Mouse (Mus musculus) heart, postnatal 36 days (tissue): Measurements from ENCODE around the gene Ndufv2. TPM values are rescaled to one million over a fixed set of nuclear protein-coding genes. Genes with fewer than 3 reads are reported as not detected.
A peak's percentile ranks its signal among the peaks of the same experiment; 100 is the strongest.

Source experiments
- DNase-seq, 2 experiments: peaks; one replicate each; pipeline ENCODE4 v3.0.0; 2021 to 2022
- intact Hi-C: fragments of 180-260 bp; cut with DNase I; formaldehyde crosslinking; loops from one replicate; pipeline ENCODE4 v1.15.1; 2025
- total RNA-seq, 2 experiments: library from RNA; stranded (reverse); gene quantifications; 2 replicates each; pipeline ENCODE4 v1.2.3; 2021

Ndufv2 gene
- 1,000 to 10,000 TPM; 1,205 to 1,266 TPM for total RNA-seq

DNA sequence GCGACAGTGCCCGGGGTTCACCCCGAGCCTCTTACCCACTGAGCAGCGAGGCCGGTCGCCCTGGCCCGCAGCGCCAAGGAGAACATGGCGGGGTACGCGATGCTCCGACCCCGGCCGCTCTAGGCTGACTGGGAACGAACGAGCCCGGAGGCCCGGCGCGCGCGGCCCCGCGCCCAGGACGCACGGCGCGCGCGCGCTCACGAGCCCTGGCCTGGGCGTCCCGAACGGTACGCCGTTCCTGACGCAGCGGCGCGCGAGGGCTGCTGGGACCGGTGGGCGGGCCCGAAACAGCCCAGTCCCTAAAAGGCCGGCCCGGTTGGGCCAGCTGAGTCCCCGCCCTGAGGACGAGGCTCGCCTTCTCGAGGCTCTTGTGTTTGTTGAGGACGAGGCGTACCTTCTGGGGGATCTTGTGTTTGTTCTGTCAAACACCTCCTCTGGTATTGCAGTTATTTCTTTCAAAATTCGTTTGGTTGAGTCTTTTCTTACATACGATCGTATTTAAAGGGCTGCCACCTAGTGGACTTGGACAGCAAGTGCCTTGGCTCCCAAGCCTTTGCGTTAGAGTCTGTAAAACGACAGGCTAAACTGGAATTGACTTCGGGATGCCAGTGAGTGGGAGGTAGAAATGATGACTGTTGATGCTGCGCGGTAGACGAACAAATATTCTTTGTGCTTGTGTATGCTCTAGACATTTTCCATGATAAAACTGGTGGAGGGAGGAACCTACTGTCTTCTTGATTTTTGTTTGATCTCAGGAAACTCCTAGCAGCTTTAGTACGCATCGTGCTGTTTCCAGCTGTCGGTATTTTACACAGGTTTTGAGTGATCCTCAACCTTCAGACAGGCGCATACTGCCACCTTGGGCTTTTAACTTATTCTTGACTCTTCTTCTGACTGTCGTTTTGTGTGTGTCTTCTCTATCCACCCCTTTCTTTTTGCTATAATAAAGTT lies at the start of gene Ndufv2:
Gene Ndufv2 (minus strand): TSS at position 180 of the 951 bp plus-strand sequence.
- intact Hi-C loops = loop anchor here (1.0 to 10.0 kb wide), 4 partner anchors 21 to 489 kb away; partner anchors contain the start of gene Vapa
- DNase-seq = peak; percentile 89 to 91

DNA sequence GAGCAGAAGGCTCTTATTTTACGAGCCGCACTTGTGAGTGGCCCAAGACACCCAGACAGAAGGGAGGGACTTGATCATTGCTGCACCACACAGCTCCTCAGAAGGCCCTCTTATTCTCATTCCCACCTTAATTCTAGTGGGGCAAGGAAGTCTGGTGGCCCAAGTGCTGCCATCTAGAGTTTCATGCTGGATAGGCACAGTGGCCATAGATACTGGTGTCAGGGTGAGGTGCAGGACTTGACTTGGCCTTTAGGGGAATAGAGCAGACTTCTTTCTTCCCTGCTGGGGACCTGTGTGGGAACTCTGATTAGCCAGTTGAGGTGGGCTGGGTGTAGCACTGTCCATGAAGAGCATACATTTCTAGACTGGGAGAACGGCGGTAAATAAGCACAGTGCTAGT lies 29.9 kb upstream of the Ndufv2 start:
- intact Hi-C loops = no loop called here
- DNase-seq = no peak

DNA sequence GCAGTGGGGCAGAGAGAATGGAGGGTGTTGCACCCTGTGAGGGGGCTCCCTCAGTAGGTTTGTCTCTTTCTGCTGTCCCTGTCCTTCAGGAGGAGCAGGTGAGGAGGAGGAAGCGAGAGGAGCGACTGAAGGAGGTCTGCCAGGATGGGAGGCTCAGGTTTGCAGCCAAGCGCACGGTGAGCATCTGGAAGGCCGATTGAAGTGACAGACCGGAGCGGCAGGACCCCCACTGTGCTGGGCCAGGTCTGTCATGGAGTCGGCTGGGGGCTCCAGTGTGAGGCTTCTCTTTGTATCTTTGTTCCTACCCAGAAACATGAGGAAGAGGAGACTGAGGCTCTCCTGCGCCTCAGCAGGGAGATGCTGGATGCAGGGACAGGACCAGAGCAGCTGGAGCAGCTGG lies 29.0 kb upstream of the Ndufv2 start:
- intact Hi-C loops = no loop called here
- DNase-seq = no peak

DNA sequence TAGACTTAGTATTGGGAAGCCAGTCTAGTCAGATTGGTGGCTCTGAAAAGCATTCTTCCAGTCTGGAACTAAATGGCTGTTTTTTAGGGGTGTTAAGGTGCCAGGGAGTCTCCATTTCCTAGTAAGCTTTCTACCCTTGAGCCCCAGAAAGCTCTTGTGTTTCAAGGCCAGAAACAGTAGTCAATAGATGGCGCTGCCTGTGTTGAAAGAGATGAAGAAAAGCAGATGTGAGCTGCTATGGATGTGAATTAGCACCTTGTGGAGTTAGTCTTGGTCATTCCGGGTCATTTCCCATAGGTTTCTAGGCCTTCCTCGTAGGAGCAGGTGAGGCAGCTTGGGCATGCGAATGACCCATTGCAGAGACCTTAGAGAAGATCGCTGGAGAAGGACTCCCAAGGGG lies 23.9 kb upstream of the Ndufv2 start:
- intact Hi-C loops = no loop called here
- no peak for DNase-seq

DNA sequence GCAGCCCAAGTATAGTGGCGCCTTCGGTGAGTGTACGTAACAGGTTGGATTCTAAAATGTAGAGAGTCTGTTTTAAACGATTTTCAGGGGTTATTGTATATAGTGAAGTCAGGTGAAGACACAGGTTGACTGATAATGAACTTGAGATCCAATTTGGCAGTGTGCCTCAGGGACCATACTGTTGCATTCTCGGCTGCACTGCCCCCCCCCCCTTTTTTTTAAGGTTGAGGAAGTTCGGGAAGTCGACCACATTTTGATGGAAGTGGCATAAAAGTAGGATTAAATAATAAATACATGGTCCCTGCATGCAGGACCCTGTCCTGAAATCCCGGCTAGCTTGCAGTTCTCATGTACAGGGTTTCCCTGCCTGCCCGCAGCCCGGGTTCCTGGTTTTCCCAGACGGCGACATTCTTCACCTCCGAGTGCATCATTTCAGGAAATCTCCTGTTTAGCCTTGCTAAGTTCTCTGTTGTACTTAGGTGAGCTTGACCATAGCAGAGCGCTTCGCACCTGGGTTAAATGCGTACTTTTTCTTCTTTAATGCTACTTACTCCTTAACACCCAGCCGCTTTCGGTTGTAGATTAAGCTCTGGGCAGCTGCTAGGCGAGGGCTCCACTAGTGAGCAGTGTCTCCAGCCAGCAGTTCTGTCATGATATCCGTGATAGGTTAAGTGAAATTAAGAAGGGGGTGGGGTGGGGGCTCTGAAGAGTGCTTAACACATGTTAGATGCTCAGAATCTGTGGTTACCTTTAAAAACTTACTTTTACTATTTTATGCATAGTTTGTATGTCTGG lies 22.7 kb upstream of the Ndufv2 start:
- DNase-seq = no peak
- intact Hi-C loops = no loop called here

DNA sequence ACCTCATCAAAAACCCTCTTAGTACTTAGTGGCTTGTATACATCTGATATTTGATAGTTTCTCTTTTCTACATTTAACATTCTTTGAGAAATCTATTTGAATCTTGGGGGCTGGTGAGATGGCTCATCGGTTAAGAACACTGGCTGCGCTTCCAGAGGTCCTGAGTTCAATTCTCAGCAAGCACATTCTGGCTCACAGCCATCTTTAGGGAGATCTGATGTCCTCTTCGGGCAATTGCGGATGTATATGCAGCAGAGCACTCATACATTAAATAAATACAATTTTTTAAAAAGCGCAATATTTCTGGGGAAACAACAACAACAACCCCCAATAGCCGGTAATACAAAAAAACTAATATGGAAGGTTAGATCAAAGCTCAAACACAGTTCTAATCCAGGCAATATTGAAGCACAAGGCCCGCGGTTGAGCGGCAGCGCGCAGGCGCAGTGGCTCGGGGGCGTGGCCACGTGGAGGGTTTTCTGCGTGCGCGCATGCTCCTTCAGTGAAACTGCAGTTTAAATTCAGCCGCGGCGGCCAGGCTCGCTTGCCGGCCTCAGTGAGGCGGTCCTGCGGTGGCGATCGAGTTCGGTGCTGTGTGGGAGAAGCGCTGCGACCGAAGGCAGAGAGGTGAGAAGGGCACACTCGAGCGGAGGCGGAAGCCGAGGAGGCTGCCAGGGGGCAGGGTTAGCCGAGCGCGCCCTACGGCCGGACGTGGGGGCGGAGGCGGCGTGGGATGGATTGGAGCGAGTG lies 21.9 kb upstream of the Ndufv2 start, which contains the start of gene Ddx11:
Gene Ddx11 (plus strand): TSS at position 455 of the 750 bp plus-strand sequence.
- intact Hi-C loops = no loop called here
- peak; percentile 97 to 98 for DNase-seq

DNA sequence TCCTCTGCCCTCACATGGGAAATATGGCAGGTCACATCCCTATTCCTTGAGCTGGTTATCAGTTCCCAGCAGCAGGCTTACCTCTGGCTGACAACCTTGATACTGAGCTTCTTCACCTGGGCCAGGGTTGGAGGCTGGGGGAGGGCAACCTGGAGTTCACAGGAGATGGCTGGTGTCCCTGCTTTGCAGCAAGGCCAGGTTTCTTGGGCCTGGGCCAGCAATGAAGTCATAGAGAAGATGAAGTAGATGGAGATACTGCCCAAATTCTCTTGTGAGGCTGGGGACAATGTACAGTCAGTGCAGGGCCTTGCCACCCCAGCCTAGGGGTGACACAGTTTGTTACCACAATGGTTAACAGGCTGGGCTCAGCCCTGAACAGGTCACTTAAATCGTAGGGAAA lies 19.3 kb upstream of the Ndufv2 start:
- no peak for DNase-seq
- intact Hi-C loops = no loop called here

DNA sequence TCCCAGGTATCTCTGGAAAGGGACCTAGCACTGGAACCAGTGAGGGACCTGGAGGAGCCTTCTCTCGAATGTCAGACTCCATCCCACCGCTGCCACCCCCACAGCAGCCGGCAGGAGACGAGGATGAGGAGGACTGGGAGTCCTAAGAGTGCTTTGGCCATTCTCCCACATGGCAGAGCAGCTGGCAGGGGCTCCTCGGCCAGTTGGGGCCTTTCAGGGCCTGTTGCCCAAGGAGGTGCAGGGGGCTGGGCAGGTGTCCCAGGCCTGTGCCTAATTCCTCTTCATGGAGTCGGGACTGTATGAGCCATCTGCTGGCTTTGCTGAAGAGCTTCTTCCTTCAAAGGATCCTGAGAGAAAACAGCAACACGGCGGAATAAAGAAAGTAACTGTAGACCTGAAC lies 17.6 kb upstream of the Ndufv2 start:
- DNase-seq = no peak
- intact Hi-C loops = no loop called here

DNA sequence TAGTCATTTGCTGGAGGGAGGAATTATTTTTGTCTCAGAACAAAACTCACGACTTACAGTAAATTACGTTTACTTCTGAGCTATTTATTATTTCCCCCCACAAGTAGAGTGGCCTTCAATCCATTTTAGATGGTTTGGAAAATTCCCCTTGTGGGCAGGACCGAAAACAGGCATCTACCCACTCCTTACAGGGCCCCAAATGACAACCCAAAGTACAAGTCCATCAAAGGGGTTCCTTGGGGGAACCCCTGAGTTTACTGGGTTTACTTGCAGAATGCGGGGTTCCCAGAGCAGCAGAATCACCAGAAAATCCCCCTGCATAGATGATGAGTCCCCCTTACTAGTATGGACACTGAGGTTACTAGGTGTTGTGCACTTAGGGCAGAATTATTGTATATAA lies 10.8 kb upstream of the Ndufv2 start:
- intact Hi-C loops = loop anchor here (5.0 kb wide), 1 partner anchor 230 kb away; no protein-coding TSS in a partner anchor
- no peak for DNase-seq

DNA sequence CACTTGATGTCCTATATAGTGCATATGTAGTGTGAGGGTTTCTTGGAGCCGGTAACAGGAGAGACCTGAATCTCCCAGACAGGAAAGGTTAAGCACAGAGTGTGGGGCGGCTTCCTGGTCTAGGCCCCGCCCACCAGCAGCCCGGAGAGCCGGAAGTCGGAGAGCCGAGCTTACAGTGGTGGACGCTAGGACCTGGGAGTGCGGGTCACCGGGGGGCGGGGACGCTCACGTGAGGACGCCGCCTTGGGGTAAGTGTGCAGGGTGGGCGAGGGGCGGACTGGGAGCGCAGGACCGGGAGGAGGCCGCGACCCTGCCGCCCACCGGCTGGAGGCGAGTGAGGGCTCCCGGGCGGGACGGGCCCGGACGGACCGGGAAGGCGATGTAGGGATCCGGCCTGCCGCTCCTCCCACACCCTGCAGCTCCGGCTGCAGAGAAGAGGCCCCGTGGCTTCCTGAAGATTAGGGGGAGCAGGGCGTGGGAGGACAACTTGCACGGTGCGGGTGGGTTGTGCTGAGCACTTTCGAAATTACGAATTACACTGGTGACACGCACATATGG lies 10.1 kb upstream of the Ndufv2 start, which contains the start of gene Washc1:
Gene Washc1 (plus strand): TSS at position 144 of the 558 bp plus-strand sequence.
- DNase-seq = peak; percentile 86 to 87
- intact Hi-C loops = loop anchor here (5.0 kb wide), 1 partner anchor 229 kb away; no protein-coding TSS in a partner anchor

DNA sequence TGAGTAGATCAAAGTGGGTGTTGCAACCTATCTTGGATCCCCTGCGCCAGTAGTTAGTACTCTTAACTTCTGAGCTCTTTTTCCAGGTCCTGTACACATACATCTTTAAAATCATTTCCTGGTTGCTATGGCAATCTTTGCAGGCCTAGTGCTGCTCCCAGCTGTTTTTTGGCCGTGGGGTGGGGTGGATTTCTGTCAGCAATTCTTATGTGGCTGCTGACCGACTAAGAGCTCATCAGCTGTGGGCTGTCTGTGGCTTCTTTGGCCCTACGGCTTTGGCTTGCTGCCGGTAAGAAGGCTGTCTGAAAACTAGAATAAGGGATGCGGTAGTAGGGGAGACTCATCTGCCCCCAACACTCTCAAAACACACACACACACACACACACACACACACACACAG lies 9.4 kb upstream of the Ndufv2 start:
- DNase-seq = peak in 1 of 2 experiments; percentile 17

DNA sequence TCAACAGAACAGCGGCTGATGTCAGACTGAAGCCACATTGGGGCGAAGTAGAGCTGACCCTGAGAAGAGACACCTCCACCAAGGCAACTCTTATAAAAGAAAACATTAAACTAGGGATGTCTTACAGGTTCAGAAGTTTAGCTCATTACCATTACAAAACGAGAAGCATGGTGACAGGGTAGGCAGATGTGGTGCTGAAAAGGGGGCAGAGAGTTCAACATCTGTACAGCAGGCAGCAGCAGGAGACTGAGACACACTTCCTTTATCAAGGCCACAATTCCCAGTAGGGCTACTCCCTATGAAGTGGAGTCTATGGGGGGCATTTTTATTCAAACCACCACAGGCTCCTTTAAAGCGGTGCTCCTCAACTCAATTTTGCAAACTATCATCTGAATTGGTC lies 6.8 kb upstream of the Ndufv2 start:
- DNase-seq = no peak
- intact Hi-C loops = loop anchor here (5.0 to 10.0 kb wide), 2 partner anchors 156 to 403 kb away; partner anchors contain the start of gene Twsg1

More for the DNA sequence above, 9.4 kb upstream of the Ndufv2 start:
- intact Hi-C loops = loop anchor here (5.0 kb wide), 1 partner anchor 228 kb away; no protein-coding TSS in a partner anchor

DNA sequence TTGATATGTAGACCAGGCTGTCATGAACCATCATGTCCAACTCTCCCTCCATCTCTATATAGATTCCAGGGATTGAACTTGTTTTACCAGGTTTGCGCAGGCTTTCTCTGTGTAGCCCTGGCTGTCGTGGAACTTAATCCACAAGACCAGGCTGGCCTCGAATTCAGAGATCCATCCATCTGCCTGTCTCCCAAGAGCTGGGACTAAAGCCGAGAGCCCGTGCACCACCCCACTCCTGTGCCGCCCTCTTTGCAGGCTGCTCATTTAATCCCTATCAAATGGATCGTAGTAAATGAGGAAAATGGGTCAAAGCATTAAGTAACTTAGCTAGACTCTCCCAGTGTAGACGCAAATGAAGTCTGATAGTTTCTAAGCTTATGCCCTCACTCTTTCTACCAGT lies 6.1 kb upstream of the Ndufv2 start:
- no peak for DNase-seq
- intact Hi-C loops = loop anchor here (2.0 to 10.0 kb wide), 3 partner anchors 155 to 403 kb away; partner anchors contain the start of gene Twsg1

DNA sequence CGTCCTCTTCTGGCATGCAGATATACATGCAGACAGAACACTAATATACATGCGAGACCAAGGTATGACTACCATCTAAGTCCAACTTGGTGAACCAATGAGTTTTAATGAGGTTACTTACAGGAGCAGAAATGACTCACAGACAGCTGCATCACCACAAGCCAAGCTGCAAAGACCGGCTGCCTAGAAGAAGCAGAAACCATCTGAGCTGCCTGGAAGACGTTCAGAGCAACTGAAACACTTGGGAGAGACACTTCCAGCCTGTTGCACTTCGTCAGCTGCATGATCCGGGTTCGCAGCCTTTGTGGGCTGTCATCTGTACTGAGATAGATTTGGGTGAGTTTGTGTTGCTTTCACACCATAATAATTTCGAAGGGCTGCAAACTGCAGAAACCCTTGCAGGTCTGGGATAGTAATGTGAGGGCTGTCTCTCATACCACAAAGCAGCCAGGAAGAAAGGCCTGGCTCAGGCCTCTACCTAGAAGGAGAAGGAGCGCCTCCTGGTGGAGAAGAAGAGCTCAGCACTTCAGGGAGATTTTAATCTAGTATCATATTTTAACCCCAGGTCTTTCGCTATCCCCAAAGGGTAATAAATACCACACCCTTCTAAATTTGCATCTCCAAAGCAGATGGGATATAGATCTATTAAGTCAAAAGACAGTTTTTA lies 5.4 kb upstream of the Ndufv2 start:
- peak; percentile 61 to 77 for DNase-seq
- intact Hi-C loops = loop anchor here (2.0 to 10.0 kb wide), 3 partner anchors 154 to 402 kb away; partner anchors contain the start of gene Twsg1

DNA sequence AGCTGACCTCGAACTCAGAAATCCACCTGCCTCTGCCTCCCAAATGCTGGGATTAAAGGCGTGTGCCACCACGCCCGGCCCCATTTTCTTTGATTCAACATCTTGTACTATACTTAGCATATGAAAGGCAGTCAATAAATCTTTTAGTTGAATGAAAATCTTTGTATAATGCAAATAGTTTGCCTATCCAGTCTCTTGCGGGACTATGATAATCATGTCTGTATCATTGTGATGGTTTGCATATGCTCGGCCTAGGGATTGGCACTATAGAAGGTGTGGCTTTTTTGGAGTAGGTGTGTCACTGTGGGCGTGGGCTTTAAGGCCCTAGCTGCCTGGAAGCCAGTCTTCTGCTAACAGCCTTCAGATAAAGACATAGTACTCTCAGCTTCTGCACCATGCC lies 2.7 kb upstream of the Ndufv2 start:
- DNase-seq = no peak
- intact Hi-C loops = loop anchor here (2.0 to 10.0 kb wide), 4 partner anchors 42 to 492 kb away; partner anchors contain the start of gene Vapa

DNA sequence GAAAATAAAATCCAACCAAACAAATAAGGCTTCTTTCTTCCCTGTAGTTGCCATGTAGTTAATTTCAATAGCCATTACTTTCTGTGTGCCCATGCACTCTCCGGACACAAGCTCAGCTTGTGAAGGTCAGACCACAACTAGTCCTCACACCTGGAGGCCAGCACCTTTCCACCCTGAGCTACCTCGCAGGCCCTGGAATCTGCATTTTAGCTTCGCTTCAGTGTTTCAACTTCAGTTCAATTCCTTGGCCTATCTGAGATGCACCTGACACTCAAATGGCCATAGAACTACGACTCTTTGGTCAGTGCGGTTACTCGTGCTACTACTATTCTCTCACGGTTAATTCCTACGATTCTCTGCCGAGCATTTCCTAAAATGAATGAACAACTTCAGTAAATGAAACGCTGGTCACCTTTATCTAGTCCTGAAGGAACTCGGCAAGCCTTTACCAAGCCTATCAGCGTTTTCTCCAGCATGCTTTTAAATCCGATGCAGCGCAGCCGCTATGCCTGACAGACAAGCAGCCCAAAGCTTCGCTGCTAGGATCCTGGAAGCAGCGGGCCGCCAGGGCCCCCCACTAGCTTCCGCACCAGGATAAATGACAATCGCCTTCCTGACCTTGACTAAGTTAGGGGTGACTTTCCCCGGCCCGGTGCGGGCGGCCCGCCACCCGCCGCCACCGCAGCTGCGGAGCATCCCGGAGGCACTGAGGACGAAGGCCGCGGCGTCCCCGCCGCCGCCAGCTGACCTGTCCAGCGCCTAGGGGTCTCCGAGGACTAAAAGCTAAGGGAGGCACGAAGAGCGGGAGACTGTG lies 586 bp downstream of the Ndufv2 start:
- intact Hi-C loops = loop anchor here (1.0 to 10.0 kb wide), 4 partner anchors 23 to 488 kb away; partner anchors contain the start of genes Ankrd12 and Vapa
- no peak for DNase-seq

DNA sequence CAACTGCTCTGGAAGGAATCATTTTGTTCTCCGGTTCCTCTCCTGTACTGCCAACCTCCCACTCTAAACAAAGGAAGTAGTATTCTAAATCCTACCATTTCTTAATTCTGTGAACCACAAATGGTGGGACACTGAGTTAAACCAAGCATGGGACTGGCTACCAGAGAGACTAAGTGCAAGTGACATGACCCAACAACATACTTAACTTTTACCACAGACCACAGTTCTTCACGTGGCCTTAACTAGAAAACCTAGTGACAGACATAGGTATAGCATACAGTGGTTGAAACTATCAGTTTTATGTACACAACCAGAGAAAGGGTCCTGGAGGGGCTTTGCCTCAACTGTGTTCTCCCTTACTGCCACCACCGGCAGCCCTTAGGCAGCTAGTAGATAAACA lies 8.7 kb downstream of the Ndufv2 start:
- intact Hi-C loops = no loop called here
- DNase-seq = no peak

DNA sequence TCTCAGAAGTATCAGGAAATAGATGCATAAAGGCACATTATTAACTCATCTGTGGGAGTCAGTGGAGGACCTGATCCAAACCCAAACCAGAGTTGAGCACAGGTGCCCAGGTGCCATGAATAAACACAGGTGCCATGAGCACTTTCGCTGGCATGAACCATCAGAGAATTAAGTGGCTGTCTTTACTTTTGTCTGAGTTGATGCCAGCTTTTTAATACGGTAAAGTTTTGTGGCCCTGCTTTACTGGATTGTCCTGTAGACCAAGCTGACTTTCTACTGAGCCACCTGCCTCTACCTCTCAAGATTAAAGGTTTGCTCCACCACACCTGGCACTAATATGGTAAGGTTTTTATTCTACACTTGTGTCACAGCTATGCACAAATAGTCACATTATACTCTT lies 9.3 kb downstream of the Ndufv2 start:
- DNase-seq = no peak
- intact Hi-C loops = no loop called here
